Mouse (Mus musculus) urinary bladder, postnatal 25 days (tissue): ENCODE results near the gene Slc25a20.
"Not testable (repeated sequence)": the region's sequence is repeated elsewhere in the genome, so short reads cannot be mapped to it uniquely, and the experiment has no call there.

ENCODE experiments used
- DNase-seq: peaks from one replicate; pipeline ENCODE4 v3.0.0; 2022; ENCODE audit warnings: low spot score

Gene Slc25a20

GRCm38 (mm10) chr9:108661677-108662612 lies at the start of gene Slc25a20:
Gene Slc25a20, plus strand, starts transcription at chr9:108662088.
- peak; percentile 81 for DNase-seq

GRCm38 (mm10) chr9:108617301-108617700 lies 44.6 kb upstream of the Slc25a20 start:
- no peak for DNase-seq

- DNase-seq: no peak
Measured at GRCm38 (mm10) chr9:108626498-108626897, 35.4 kb upstream of the Slc25a20 start.

- DNase-seq: no peak
Measured at GRCm38 (mm10) chr9:108628141-108628540, 33.7 kb upstream of the Slc25a20 start.

- DNase-seq: no peak
Measured at GRCm38 (mm10) chr9:108630683-108631082, 31.2 kb upstream of the Slc25a20 start.

- DNase-seq: no peak
Measured at GRCm38 (mm10) chr9:108631631-108632256, 30.1 kb upstream of the Slc25a20 start.

- no peak for DNase-seq
Measured at GRCm38 (mm10) chr9:108632375-108632774, 29.5 kb upstream of the Slc25a20 start.

GRCm38 (mm10) chr9:108633846-108634245 lies 28.0 kb upstream of the Slc25a20 start:
- no peak for DNase-seq

GRCm38 (mm10) chr9:108635415-108635814 lies 26.5 kb upstream of the Slc25a20 start:
- no peak for DNase-seq

GRCm38 (mm10) chr9:108639825-108640224 lies 22.1 kb upstream of the Slc25a20 start:
- no peak for DNase-seq

- no peak for DNase-seq
Measured at GRCm38 (mm10) chr9:108648166-108648565, 13.7 kb upstream of the Slc25a20 start.

- DNase-seq: peak; percentile 87
Measured at GRCm38 (mm10) chr9:108648611-108649560, 13.0 kb upstream of the Slc25a20 start, which contains the start of gene Arih2. Gene Arih2, minus strand, starts transcription at chr9:108649386.

GRCm38 (mm10) chr9:108649561-108650440 lies 12.1 kb upstream of the Slc25a20 start:
- no peak for DNase-seq

- no peak for DNase-seq
Measured at GRCm38 (mm10) chr9:108654566-108655464, 7.1 kb upstream of the Slc25a20 start.

GRCm38 (mm10) chr9:108655865-108656264 lies 6.0 kb upstream of the Slc25a20 start:
- DNase-seq: not testable (repeated sequence)

GRCm38 (mm10) chr9:108662660-108663059 lies 772 bp downstream of the Slc25a20 start:
- no peak for DNase-seq

GRCm38 (mm10) chr9:108669875-108670274 lies 8.0 kb downstream of the Slc25a20 start:
- no peak for DNase-seq

- no peak for DNase-seq
Measured at GRCm38 (mm10) chr9:108673151-108673550, 11.3 kb downstream of the Slc25a20 start.

GRCm38 (mm10) chr9:108680026-108680425 lies 18.1 kb downstream of the Slc25a20 start:
- no peak for DNase-seq

GRCm38 (mm10) chr9:108686475-108686887 lies 24.6 kb downstream of the Slc25a20 start:
- no peak for DNase-seq
